Mouse (Mus musculus): ENCODE data around the gene Gid8.
"Not testable (repeated sequence)": the region's sequence is repeated elsewhere in the genome, so short reads cannot be mapped to it uniquely, and the experiment has no call there.

Gid8 gene

DNA sequence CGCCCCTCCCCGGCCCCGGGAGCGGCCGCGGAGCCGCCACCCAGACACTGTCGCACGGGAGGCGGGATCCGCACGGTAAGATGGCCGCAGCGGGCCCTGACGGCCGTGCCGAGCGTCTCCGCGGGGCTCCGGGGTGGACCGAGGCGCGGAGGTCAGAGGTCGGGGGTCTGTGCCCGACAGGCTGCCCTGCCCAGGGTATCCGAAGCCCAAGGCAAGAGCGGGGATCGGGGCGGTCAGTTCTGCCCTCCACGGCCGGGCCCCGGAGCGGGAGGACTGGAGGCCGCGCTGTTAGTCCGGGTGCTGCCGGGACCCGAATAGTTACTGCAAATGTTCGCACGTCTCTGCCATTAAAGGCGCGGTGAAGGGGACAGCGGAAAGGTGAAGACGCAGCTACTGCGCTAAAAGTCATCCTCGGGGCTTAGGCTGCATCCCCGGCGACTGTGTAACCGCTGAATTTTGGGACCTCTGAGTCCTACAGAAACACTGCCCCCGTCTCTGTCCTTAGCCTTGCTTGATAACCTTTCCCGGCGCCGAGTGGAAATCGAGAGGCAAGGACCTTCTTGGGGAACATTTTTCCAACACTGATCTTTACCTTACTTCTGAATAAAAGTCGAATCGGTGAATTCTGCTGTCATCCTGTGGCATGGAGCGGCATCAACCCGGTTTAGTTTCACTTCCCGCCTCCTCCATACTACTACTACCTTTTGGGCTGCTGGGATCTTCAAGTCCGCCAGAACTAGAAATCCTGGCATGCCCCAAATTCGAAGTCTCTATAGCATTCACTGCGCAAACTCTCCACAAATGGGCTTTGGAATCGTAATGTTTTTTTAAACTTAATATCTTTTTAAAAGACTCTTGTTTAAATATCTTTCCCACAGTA is 599 bp downstream of the Gid8 start:
- DNase-seq (ENCODE audit: low spot score in 2 of 2) = no peak

DNA sequence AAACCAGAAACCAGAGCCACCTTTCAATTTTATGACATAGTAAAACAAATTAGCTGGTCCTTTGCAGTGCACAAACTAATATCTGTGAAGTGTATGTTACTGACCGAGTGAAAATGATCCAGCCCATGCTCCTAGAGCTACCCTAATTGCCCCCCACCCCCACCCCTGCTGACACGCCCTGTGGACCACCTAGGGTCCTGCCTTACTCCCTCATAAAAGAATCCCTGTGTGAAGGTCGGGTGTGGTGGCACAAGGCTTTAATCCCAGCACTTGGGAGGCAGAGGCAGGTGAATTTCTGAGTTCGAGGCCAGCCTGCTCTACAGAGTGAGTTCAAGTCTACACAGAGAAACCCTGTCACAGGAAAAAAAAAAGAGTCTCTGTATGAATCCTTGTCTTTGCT is 1.6 kb downstream of the Gid8 start:
- no peak for DNase-seq (ENCODE audit: low spot score in 2 of 2)

DNA sequence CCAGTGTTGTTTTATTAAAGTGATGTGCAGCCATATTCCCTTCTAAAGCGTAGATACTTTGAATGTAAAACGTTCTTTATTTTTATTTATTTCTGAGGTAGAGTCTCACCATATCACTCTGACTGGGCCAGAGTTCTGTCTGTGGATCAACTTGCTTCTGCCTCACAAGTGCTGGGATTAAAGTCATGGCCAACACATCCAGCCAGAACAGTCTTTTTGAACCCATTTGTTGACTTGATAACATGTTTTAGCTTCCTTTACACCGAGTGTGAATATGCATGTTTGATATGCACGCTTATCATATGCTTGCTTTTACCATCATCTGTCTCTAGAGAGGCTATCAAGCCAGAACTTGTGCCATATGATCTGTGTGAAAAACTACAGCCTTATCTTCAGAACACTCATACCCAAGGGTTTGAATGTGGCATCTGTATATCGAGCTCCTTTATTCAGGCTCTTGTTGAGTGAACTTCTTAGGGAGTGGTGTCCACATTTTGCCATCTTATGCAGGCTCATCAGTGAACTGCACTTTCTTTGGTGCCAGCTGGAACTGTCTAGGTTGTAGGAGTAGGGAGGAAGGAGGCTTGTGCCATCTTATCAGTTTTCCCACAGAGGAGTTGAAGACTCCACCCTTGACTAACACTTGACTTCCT is 2.2 kb downstream of the Gid8 start:
- DNase-seq (ENCODE audit: low spot score in 2 of 2) = no peak

- not testable (repeated sequence) for DNase-seq (ENCODE audit: low spot score in 2 of 2)
Measured at GRCm38 (mm10) chr2:180722748-180723147, 12.8 kb downstream of the Gid8 start.

DNA sequence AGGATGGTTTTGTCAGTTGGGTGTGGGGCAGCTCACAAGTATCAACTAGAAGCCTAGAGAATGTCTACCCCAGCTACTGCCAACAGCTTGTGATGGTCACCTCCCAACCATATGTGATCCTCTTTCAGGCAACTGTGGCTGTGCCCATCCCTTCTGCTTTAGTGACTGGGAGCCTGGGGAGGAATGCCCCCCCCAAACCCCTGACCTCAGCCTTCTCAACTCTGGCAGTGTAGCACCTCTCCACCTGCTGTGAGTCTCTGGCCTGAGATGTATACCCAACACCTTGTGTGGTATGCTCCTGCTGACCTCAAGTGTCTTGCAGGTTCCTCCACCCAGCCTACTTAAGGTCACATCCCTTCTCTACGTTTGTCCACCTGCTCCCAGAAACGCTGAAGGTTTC is 13.9 kb downstream of the Gid8 start:
- DNase-seq (ENCODE audit: low spot score in 2 of 2) = no peak

DNA sequence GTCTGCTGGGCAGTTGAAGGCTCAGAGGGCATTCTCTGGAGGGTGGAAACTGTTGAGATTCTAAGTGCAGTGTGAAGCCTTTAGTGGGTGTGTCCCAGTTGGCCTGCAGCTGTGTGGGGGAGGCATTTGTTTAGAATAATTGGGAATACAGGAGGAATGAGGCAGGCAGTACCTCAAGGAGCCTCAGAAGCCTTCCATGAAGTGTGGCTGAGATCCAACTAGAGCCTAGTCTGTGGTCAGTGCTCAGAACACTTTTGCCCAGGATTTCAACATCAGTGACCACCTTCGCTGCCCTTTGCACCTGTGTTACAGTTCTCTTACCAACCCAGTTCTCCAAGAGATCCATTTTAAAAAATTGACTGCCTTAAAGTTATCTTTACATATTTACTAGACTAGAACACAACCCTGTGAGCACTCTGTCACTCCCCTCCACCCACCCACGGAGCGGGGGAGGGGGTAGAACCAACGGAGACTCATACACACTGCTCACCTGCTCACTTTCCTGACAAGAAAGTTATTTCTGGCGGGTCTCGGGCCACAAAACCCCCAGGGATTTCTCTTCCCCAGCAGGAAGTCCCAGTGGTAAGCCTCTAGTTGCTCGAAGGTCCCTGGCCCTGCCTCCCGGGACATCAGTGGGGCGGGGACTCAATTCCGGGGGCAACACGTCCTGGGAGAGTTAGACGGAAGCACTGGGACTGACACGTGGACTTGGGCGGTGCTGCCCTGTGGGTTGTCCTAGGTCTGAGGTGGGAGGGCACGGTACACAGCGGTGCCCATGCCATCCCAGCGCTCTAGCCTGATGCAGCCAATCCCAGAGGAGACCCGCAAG is 14.9 kb downstream of the Gid8 start, which contains the start of gene Slc17a9:
Gene Slc17a9 (plus strand): TSS at position 679 of the 829 bp plus-strand sequence.
- no peak for DNase-seq (ENCODE audit: low spot score in 2 of 2)

GRCm38 (mm10) chr2:180725414-180725778 is 15.5 kb downstream of the Gid8 start:
- DNase-seq (ENCODE audit: low spot score in 2 of 2) = no peak

GRCm38 (mm10) chr2:180725856-180726629 is 16.1 kb downstream of the Gid8 start:
- DNase-seq (ENCODE audit: low spot score in 2 of 2) = no peak

DNA sequence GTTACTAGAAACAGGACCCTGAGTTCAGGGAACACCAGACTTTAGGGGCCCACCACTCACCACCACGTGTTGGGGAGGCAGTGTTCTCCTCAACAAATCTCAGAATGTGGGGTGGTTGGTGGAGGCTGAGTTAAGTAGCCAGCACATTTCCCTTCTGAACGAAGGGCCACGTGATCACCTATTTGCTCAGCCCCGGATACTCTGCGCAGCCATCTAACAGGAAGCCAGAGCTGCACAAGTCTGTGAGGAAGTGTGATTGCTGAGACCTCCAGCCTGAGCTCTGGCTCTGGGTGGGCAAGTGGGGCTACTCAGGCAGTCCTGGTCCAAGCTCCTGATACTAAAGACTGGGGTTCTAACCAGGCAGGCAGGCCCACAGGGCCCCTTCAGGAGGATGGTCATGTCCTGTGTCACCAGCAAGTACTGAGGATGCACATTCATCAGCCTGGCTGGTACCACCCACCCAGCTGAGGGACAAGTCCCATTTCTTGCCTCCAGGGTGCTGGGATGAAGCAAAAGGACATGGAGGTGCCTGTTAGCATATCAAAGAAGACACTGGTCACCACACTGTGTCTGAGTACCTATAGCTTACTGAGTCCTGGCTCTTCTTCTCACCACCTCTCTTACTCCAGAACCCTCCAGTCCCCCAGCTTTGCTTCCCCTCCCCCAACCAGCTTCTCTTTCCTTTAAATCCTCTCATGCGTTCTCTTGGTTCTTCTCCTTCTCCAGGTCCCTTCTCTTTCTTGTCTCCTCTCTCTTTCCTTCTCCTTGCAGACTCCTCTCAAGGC is 16.9 kb downstream of the Gid8 start:
- no peak for DNase-seq (ENCODE audit: low spot score in 2 of 2)

GRCm38 (mm10) chr2:180727613-180728021 is 17.7 kb downstream of the Gid8 start:
- DNase-seq (ENCODE audit: low spot score in 2 of 2) = no peak

- DNase-seq (ENCODE audit: low spot score in 2 of 2) = no peak
Measured at GRCm38 (mm10) chr2:180731036-180731435, 21.1 kb downstream of the Gid8 start.

DNA sequence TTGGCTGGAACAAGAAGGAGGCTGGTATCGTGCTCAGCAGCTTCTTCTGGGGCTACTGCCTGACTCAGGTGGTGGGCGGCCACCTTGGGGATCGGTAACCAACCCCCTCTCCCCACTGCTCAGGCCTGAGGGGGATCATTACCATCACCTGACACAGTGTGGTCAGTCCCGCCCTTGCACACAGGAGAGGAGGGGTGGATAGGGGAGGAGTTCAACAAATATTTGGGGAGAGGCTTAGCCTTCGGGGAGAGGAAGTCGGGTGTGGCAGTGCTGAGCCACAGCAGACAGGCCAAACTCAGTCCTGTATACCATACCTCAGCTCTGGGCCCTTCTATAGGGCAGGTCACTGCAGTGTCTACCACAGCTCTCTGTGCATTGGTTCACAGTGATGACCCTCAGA is 22.1 kb downstream of the Gid8 start:
- DNase-seq (ENCODE audit: low spot score in 2 of 2) = no peak

DNA sequence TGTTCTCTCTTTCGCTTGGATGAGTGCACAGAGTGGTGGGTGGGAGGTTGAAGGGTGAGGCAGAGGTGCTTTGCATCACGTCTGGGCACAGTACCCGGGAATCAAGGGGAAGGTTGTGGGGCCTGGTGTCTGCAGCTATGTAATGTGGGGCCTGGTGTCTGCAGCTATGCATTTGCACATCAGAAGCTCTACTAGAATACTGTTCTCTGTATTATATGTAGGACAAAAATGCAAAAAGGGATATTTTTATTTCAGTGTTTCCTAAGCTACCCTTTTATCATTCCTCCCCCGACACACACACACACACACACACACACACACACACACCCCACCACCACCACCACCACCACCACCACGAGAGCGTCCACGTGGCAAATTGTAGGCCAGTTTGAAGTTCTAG is 25.3 kb downstream of the Gid8 start:
- no peak for DNase-seq (ENCODE audit: low spot score in 2 of 2)

DNA sequence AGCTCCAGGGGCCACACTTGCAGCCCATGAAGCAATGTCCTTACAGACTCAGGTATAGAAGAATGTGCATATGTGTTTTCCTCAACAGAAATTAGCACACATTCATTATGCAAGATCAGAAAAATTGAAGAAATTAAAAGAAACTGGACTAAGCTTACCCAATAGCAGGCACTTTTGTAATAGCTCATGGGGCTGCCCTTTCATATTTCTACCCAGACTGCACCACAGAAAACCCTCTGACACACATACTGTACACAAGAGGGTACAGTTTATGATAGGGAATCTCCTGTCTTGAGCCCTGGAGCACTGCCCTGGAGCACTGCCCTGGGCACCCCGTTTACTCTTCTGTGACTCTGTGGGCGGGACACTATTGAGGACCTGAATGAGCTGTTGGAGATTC is 28.1 kb downstream of the Gid8 start:
- no peak for DNase-seq (ENCODE audit: low spot score in 2 of 2)

GRCm38 (mm10) chr2:180740349-180740748 is 30.4 kb downstream of the Gid8 start:
- no peak for DNase-seq (ENCODE audit: low spot score in 2 of 2)

DNA sequence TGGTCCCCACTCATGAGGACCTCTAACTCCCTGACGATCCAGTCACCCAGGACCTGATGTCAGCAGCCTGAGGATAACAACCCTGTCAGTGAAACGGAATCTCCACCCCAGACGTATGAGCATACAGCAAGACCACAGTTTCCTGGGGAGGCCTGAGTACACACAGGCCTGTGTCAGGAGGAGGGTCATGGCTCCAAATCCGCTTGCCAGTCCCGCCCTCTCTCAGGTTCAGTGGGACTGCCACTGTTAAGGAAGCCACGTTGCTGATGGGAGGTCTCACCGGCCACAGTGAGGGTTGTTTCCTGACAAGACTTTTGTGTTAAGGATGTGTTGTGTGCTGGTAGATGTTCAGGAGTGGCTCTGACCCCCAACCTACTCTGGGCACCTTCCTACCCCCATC is 31.5 kb downstream of the Gid8 start:
- no peak for DNase-seq (ENCODE audit: low spot score in 2 of 2)

GRCm38 (mm10) chr2:180742820-180743219 is 32.9 kb downstream of the Gid8 start:
- DNase-seq (ENCODE audit: low spot score in 2 of 2) = no peak

GRCm38 (mm10) chr2:180743321-180743720 is 33.4 kb downstream of the Gid8 start:
- DNase-seq (ENCODE audit: low spot score in 2 of 2) = no peak

GRCm38 (mm10) chr2:180745248-180745927 is 35.5 kb downstream of the Gid8 start:
- peak; percentile 70 to 77 for DNase-seq (ENCODE audit: low spot score in 2 of 2)

DNA sequence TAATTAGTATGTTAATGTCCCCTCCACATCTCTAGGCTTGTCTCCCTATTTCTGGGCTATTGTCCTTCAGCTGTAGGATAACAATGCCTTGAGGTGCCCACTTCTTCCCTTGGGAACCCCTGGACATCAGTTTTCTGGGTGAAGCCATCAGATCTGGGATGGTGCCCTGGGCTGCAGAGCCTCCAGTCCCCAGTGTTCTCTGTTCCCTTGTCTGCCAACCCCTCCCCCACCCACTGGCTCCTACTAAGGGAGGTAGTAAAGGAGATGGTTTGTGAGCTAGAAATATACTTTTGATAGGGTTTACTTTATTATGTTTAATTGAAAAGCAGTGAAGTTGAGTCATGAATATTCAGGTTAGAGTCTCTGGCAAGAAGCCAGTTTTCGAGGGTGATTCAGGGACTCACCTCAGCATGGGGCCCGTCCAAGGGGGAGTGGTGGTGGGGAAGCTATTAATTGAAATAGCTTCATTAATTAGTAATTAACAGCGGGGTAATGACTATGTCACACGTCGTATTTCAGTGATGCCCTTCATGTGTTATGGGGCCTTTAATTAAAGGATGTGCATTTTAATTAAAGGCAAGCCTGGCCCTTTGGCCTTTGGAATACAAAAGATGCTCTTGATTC is 36.8 kb downstream of the Gid8 start:
- DNase-seq (ENCODE audit: low spot score in 2 of 2) = no peak
